Mouse (Mus musculus) forebrain, postnatal 0 days (tissue): ENCODE measurements around the gene Ppp1r17. TPM values are rescaled to one million over a fixed set of nuclear protein-coding genes. Genes with fewer than 3 reads are reported as not detected.

ENCODE experiments used
- ATAC-seq: fragments of 200-750 bp; cut with Nextera tagmentation; 2 replicates; pipeline ENCODE4 v1.8.0; 2017; ENCODE audit warnings: mild to moderate bottlenecking, moderate library complexity
- DNase-seq: peaks from one replicate; pipeline ENCODE4 v3.0.0-alpha.2; 2015
- H3K27ac ChIP-seq: fragments of 300-500 bp; sonication (generic); 2 replicates; pipeline ENCODE4 v1.5.1; 2014; ENCODE audit warnings: low read depth, mild to moderate bottlenecking, antibody characterized with exemption, low read length, moderate library complexity, mixed read lengths
- H3K27me3 ChIP-seq: fragments of 300-500 bp; sonication (generic); 2 replicates; pipeline ENCODE4 v1.6.1; 2014; ENCODE audit warnings: mild to moderate bottlenecking, low read length, mixed read lengths; ENCODE audit not compliant: insufficient read depth
- H3K36me3 ChIP-seq: fragments of 300-500 bp; sonication (generic); 2 replicates; pipeline ENCODE4 v1.6.1; 2014; ENCODE audit warnings: mild to moderate bottlenecking, moderate library complexity; ENCODE audit not compliant: insufficient read depth
- H3K4me1 ChIP-seq: fragments of 300-500 bp; sonication (generic); 2 replicates; pipeline ENCODE4 v1.6.1; 2014; ENCODE audit warnings: antibody characterized with exemption; ENCODE audit not compliant: insufficient read depth
- H3K4me2 ChIP-seq: fragments of 300-500 bp; sonication (generic); 2 replicates; pipeline ENCODE4 v1.6.1; 2014; ENCODE audit warnings: low read depth, mild to moderate bottlenecking, moderate library complexity
- H3K4me3 ChIP-seq: fragments of 300-500 bp; sonication (generic); 2 replicates; pipeline ENCODE4 v1.5.1; 2014; ENCODE audit warnings: low read depth, low read length, mixed read lengths
- H3K9ac ChIP-seq: fragments of 300-500 bp; sonication (generic); 2 replicates; pipeline ENCODE4 v1.6.1; 2014; ENCODE audit warnings: mild to moderate bottlenecking
- H3K9me3 ChIP-seq: fragments of 300-500 bp; sonication (generic); 2 replicates; pipeline ENCODE4 v1.6.1; 2016; ENCODE audit warnings: low read length
- CTCF ChIP-seq: sonication (generic); IDR thresholded peaks from 2 replicates; pipeline ENCODE4 v1.5.1; 2016; ENCODE audit warnings: antibody characterized with exemption, control low read depth, low read depth
- WGBS: fragments of 180-500 bp; shearing (Covaris S2); extraction: QIAGEN DNeasy Blood & Tissue Kit; methylation state at CpG from one replicate; pipeline ENCODE4 v1.1.7; 2014; 5-methylcytosine and 5-hydroxymethylcytosine counted together
- polyA plus RNA-seq: library from polyadenylated mRNA; unstranded; fragments of >200 nt; fragmentation: Nextera tagmentation; extraction: Ambion mirVana; gene quantifications from 2 replicates; pipeline ENCODE4 v1.2.1, GENCODE M21; 2015
- total RNA-seq: library from RNA; depleted of rRNA; stranded (reverse); fragments of >200 nt; gene quantifications from 2 replicates; pipeline ENCODE4 v1.2.3, GENCODE M21; 2014

Gene Ppp1r17
- total and polyA plus RNA-seq, 2 experiments from 2014 or later = 2.4 to 2.5 TPM

DNA sequence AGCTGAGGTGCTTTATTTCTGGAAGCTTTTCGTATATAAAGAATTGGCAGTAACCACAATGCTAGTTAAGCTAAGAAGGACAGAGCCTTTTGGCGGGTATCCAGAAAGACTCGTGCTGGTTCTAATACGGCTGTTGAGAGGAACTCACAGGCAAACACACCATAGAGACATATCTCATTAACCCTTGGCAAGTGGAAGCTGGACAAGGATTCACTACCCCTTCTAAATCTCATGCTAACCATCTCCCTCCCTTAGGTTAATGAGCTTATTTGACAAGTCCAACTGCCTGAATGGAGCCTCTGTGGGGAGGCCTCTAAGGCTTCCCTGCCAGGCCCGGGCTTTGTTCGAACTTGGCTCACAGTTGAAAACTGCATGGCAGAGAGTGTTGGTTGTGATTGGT lies 10.0 kb downstream of the Ppp1r17 start:
- H3K27me3 ChIP-seq = no peaks in the 10 kb centered on the region
- WGBS = 26% methylated on average over 6 of the region's 6 CpGs
- H3K27ac ChIP-seq = no peak overlapping the region

DNA sequence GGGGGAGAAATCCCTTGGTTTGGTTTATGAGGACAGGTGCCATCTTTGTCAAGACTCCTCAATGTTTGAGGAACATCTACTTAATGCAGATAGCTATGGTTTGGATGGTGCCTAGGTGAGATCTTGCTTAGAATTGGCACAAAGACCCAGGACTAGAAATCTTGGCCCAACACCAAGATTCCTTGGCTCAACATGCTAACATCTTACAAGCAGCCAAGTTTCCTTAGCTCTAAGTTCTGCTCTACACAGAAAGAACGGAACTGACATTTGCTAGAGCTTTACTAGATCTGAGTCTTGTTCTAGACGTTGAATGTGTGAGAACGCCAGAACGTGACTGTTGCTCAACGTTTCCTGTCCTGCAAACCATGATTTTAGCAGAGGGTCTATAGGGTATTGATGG lies 10.7 kb downstream of the Ppp1r17 start:
- H3K4me3 ChIP-seq = no peak overlapping the region
- peak; percentile 30; the same call in 1 of the 2 replicates for ATAC-seq
- H3K36me3 ChIP-seq = no peaks in the 10 kb centered on the region
- WGBS = 52% methylated on average over 5 of the region's 5 CpGs
- TF ChIP-seq CTCF = no peak
- H3K27me3 ChIP-seq = no peaks in the 10 kb centered on the region
- peak; percentile 68 for DNase-seq
- no peak overlapping the region; the same call in 1 of the 2 replicates for H3K27ac ChIP-seq
- no peak overlapping the region for H3K4me2 ChIP-seq
- H3K9ac ChIP-seq = no peak overlapping the region
- H3K9me3 ChIP-seq = no peaks in the 10 kb centered on the region
- 0 out of 2 replicates have a peak, but pooled peaks cover 3% of the 10 kb centered on the region for H3K4me1 ChIP-seq

More for the DNA sequence above, 10.0 kb downstream of the Ppp1r17 start:
- ATAC-seq = peak; percentile 80
- H3K4me3 ChIP-seq = no peak overlapping the region
- H3K9ac ChIP-seq = no peak overlapping the region
- DNase-seq = peak; percentile 62
- no peak overlapping the region for H3K4me2 ChIP-seq
- no peak for TF ChIP-seq CTCF
- 0 out of 2 replicates have a peak, but pooled peaks cover 3% of the 10 kb centered on the region for H3K4me1 ChIP-seq
- H3K9me3 ChIP-seq = no peaks in the 10 kb centered on the region
- H3K36me3 ChIP-seq = no peaks in the 10 kb centered on the region

DNA sequence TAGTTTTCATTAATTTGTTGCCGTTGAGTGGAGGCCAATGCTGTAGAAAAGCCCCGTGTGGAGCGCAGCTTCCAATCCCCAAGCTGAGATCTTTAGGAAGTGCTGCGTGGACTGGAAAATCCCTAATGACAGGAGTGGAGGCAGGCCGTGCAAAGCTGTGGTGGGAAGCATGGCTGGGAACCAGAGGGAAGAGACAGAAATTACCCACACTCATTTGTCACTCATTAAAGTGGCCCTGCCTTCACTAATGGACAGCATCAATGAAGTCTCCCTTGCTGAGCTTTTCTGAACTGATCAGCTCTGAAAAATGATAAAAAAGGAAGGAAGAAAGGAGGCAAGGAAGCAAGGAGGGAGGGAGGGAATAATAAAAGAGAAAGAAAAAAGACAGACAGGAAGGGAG lies 12.7 kb downstream of the Ppp1r17 start:
- Histone ChIP-seq H3K36me3 (no peaks in the 10 kb centered on the region), H3K4me3 (no peak overlapping the region), H3K9ac (no peak overlapping the region), H3K27ac (no peak overlapping the region), H3K4me2 (no peak overlapping the region), H3K4me1 (0 out of 2 replicates have a peak, but pooled peaks cover 3% of the 10 kb centered on the region), H3K9me3 (no peaks in the 10 kb centered on the region), H3K27me3 (no peaks in the 10 kb centered on the region)
- WGBS = 19% methylated on average over 5 of the region's 5 CpGs
- no peak for ATAC-seq
- no peak for DNase-seq
- TF ChIP-seq CTCF = no peak

DNA sequence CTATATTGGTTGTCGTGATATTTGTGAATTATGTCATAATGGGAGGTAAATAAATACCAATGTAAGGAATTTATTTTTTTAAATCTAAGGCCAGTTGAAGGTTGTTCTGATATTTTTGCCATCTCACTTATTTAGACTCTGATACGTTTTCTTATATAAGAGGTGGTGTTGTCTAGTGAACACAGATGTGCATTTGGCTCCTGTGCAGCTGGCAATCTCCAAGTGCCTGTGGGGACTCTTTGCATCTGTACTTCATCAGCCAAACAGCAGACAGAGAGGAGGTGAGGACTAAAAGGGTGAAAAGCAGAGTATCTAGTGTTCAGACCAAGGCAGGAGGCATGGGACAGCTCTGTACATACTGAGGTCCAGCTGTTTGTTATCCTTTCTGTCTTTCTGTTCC lies 14.9 kb downstream of the Ppp1r17 start:
- no peak for DNase-seq
- Histone ChIP-seq H3K4me1 (0 out of 2 replicates have a peak, but pooled peaks cover 3% of the 10 kb centered on the region), H3K27me3 (no peaks in the 10 kb centered on the region), H3K9ac (no peak overlapping the region), H3K4me2 (no peak overlapping the region), H3K36me3 (no peaks in the 10 kb centered on the region), H3K9me3 (no peaks in the 10 kb centered on the region), H3K27ac (no peak overlapping the region), H3K4me3 (no peak overlapping the region)
- TF ChIP-seq CTCF = no peak
- ATAC-seq = no peak
- 78% methylated on average over 2 of the region's 2 CpGs for WGBS

DNA sequence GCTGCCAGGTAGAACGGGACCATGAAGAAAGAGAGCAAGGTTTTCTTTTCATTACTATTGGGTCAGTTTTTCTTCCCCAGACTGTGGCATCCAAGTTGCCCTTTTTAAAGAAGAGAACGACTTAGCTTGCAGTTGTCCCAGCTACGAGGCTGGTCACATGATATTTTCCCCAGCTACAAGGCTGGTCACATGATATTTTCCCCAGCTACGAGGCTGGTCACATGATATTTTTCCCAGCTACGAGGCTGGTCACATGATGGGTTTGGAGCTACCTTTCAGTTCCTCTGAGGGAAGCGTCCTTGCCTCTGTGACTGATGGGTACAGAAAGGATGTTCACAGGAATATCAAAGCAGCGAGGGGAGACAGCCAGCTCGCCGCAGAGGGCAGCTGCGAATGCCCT lies 17.8 kb downstream of the Ppp1r17 start:
- Histone ChIP-seq H3K4me3 (no peak overlapping the region), H3K27ac (no peak overlapping the region), H3K36me3 (no peaks in the 10 kb centered on the region), H3K27me3 (no peaks in the 10 kb centered on the region), H3K4me2 (no peak overlapping the region), H3K9ac (no peak overlapping the region), H3K4me1 (0 out of 2 replicates have a peak, but pooled peaks cover under 1% of the 10 kb centered on the region), H3K9me3 (no peaks in the 10 kb centered on the region)
- ATAC-seq = no peak
- DNase-seq = no peak
- no peak for TF ChIP-seq CTCF
- WGBS = 85% methylated on average over 10 of the region's 10 CpGs

DNA sequence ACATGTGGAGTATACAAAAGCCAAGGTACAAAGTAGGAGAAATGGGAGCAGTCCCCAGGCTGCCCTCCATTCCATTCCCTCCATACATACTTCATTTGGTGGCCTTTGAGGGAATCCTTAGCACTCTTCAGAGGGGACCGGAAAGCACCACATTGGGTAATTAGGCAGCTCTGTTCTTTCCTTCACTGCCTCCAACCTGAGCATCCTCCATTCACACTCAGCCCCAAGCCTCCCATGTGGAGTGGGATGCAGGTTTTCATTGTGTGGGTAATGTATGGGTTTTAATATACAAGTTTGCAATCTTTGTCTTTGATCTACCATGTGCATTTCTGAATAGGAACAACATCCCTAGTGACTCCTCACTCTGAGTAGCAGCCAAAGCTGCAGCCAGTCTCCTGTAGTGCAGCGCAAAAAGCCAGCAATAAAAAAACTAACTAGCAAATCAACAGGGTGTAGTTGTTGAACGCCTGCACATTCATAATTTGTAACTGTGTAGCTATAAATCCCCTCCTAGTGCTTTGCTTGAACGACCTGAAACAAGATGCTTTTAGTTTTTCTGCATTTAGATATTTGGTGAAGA lies 22.3 kb downstream of the Ppp1r17 start:
- Histone ChIP-seq H3K36me3 (no peaks in the 10 kb centered on the region), H3K4me2 (no peak overlapping the region), H3K9ac (no peak overlapping the region), H3K27ac (no peak overlapping the region), H3K27me3 (no peaks in the 10 kb centered on the region), H3K9me3 (no peaks in the 10 kb centered on the region), H3K4me1 (no peaks in the 10 kb centered on the region), H3K4me3 (no peak overlapping the region)
- ATAC-seq = no peak
- no peak for TF ChIP-seq CTCF
- WGBS = 67% methylated on average over 4 of the region's 4 CpGs
- DNase-seq = no peak

DNA sequence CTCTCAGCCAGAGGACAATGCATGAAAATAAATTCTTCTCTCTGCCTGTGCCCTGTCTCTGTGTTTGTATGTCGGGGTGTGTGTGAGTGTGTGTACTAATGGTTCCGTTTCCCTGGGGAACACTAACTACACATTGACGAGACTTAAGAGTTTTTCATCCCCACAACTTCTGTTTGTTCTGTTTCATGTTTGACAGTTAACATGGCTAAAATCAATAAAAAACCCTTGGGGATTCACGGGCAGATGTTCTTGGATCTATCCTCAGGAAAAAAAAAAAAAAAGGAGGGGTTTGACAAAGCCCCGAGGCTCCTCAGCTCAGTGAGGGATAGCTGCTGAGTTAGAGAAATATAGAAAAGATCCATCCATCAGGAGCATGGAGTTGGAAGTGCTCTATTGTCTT lies 27.0 kb downstream of the Ppp1r17 start:
- ATAC-seq = no peak
- TF ChIP-seq CTCF = no peak
- Histone ChIP-seq H3K27ac (no peak overlapping the region), H3K4me2 (no peak overlapping the region), H3K36me3 (no peaks in the 10 kb centered on the region), H3K4me3 (no peak overlapping the region), H3K9me3 (no peaks in the 10 kb centered on the region), H3K27me3 (no peaks in the 10 kb centered on the region), H3K4me1 (no peaks in the 10 kb centered on the region), H3K9ac (no peak overlapping the region)
- DNase-seq = no peak
- WGBS = 70% methylated on average over 5 of the region's 5 CpGs

DNA sequence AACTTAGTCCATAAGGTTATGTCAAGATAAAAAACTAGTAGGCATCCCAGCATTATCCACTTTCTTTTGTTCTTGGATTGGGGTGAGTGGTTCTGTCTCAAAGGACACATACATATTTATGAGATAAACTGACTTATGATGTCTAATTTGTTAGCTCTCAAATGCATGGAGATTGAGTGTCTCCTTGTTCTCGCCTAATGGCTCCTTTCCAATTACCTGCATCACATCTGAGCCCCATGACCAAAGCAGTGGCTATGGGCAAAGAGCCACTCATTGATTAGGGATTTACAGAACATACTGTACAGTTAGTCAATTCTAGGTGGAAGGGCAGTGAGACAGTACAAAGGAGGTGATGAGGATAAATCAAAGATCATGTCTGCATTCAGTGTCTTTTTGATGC lies 27.4 kb downstream of the Ppp1r17 start:
- ATAC-seq (no peak), DNase-seq (no peak)
- 76% methylated on average over 1 of the region's 1 CpGs for WGBS
- H3K36me3 ChIP-seq = no peaks in the 10 kb centered on the region
- TF ChIP-seq CTCF = no peak
- no peaks in the 10 kb centered on the region for H3K9me3 ChIP-seq
- H3K4me1 ChIP-seq = no peaks in the 10 kb centered on the region
- H3K27me3 ChIP-seq = no peaks in the 10 kb centered on the region
- H3K4me2 ChIP-seq = no peak overlapping the region
- H3K4me3 ChIP-seq = no peak overlapping the region
- H3K9ac ChIP-seq = no peak overlapping the region
- no peak overlapping the region for H3K27ac ChIP-seq
